Mouse (Mus musculus): ENCODE results near the gene Nfib. TPM values are rescaled to one million over a fixed set of nuclear protein-coding genes. Genes with fewer than 3 reads are reported as not detected.

Gene Nfib
- polyA plus RNA-seq, 1 experiment from 2014 or later: 26.7 TPM

- 75% methylated on average over 1 of the region's 1 CpGs for WGBS
- H3K9me3 ChIP-seq (ENCODE audit: low read length): no peaks in the 10 kb centered on the region
- no peak overlapping the region for H3K4me2 ChIP-seq (replicated peaks; ENCODE audit: low read depth, low read length)
- H3K27me3 ChIP-seq (ENCODE audit: insufficient read depth, low read length): no peaks in the 10 kb centered on the region
- no peaks in the 10 kb centered on the region for H3K36me3 ChIP-seq (ENCODE audit: insufficient read depth, low read length)
- H3K4me1 ChIP-seq (ENCODE audit: insufficient read depth, low read length): peaks cover 8% of the 10 kb centered on the region; the same call in 1 of the 2 replicates
- ATAC-seq (ENCODE audit: low FRiP score, low TSS enrichment): no peak
- H3K9ac ChIP-seq (replicated peaks; ENCODE audit: low read length): no peak overlapping the region
- H3K4me3 ChIP-seq (ENCODE audit: low read length): no peak overlapping the region
- H3K27ac ChIP-seq (ENCODE audit: low read length): no peak overlapping the region
Observed at GRCm38 (mm10) chr4:82381786-82382185, 323.8 kb downstream of the Nfib start.

- no peaks in the 10 kb centered on the region for H3K36me3 ChIP-seq (ENCODE audit: insufficient read depth, low read length)
- H3K4me2 ChIP-seq (replicated peaks; ENCODE audit: low read depth, low read length): no peak overlapping the region
- H3K9ac ChIP-seq (replicated peaks; ENCODE audit: low read length): no peak overlapping the region
- no peaks in the 10 kb centered on the region for H3K9me3 ChIP-seq (ENCODE audit: low read length)
- no peak for ATAC-seq (ENCODE audit: low FRiP score, low TSS enrichment)
- H3K27ac ChIP-seq (ENCODE audit: low read length): no peak overlapping the region
- H3K4me1 ChIP-seq (ENCODE audit: insufficient read depth, low read length): 0 out of 2 replicates have a peak, but pooled peaks cover 5% of the 10 kb centered on the region
- no peaks in the 10 kb centered on the region for H3K27me3 ChIP-seq (ENCODE audit: insufficient read depth, low read length)
- H3K4me3 ChIP-seq (ENCODE audit: low read length): no peak overlapping the region
Observed at GRCm38 (mm10) chr4:82380578-82380977, 325.0 kb downstream of the Nfib start.

GRCm38 (mm10) chr4:82378050-82378449 lies 327.5 kb downstream of the Nfib start:
- Histone ChIP-seq H3K9me3 (ENCODE audit: low read length) (no peaks in the 10 kb centered on the region), H3K4me2 (replicated peaks; ENCODE audit: low read depth, low read length) (no peak overlapping the region), H3K36me3 (ENCODE audit: insufficient read depth, low read length) (no peaks in the 10 kb centered on the region), H3K4me1 (ENCODE audit: insufficient read depth, low read length) (0 out of 2 replicates have a peak, but pooled peaks cover 6% of the 10 kb centered on the region), H3K4me3 (ENCODE audit: low read length) (no peak overlapping the region), H3K27me3 (ENCODE audit: insufficient read depth, low read length) (no peaks in the 10 kb centered on the region), H3K9ac (replicated peaks; ENCODE audit: low read length) (no peak overlapping the region), H3K27ac (ENCODE audit: low read length) (no peak overlapping the region)
- ATAC-seq (ENCODE audit: low FRiP score, low TSS enrichment): no peak
- 92% methylated on average over 3 of the region's 3 CpGs for WGBS

GRCm38 (mm10) chr4:82377621-82378020 lies 327.9 kb downstream of the Nfib start:
- Histone ChIP-seq H3K4me1 (ENCODE audit: insufficient read depth, low read length) (0 out of 2 replicates have a peak, but pooled peaks cover 6% of the 10 kb centered on the region), H3K27ac (ENCODE audit: low read length) (no peak overlapping the region), H3K4me3 (ENCODE audit: low read length) (no peak overlapping the region), H3K27me3 (ENCODE audit: insufficient read depth, low read length) (no peaks in the 10 kb centered on the region), H3K4me2 (replicated peaks; ENCODE audit: low read depth, low read length) (no peak overlapping the region), H3K9ac (replicated peaks; ENCODE audit: low read length) (no peak overlapping the region), H3K36me3 (ENCODE audit: insufficient read depth, low read length) (no peaks in the 10 kb centered on the region), H3K9me3 (ENCODE audit: low read length) (no peaks in the 10 kb centered on the region)
- WGBS: 88% methylated on average over 3 of the region's 3 CpGs
- no peak for ATAC-seq (ENCODE audit: low FRiP score, low TSS enrichment)

GRCm38 (mm10) chr4:82374560-82374959 lies 331.0 kb downstream of the Nfib start:
- no peaks in the 10 kb centered on the region for H3K27me3 ChIP-seq (ENCODE audit: insufficient read depth, low read length)
- no peaks in the 10 kb centered on the region for H3K36me3 ChIP-seq (ENCODE audit: insufficient read depth, low read length)
- ATAC-seq (ENCODE audit: low FRiP score, low TSS enrichment): no peak
- H3K9ac ChIP-seq (replicated peaks; ENCODE audit: low read length): no peak overlapping the region
- H3K27ac ChIP-seq (ENCODE audit: low read length): no peak overlapping the region
- H3K9me3 ChIP-seq (ENCODE audit: low read length): no peaks in the 10 kb centered on the region
- no peak overlapping the region for H3K4me3 ChIP-seq (ENCODE audit: low read length)
- 0 out of 2 replicates have a peak, but pooled peaks cover 6% of the 10 kb centered on the region for H3K4me1 ChIP-seq (ENCODE audit: insufficient read depth, low read length)
- no peak overlapping the region for H3K4me2 ChIP-seq (replicated peaks; ENCODE audit: low read depth, low read length)
- 62% methylated on average over 5 of the region's 5 CpGs for WGBS

GRCm38 (mm10) chr4:82372217-82372616 lies 333.3 kb downstream of the Nfib start:
- no peaks in the 10 kb centered on the region for H3K9me3 ChIP-seq (ENCODE audit: low read length)
- H3K4me1 ChIP-seq (ENCODE audit: insufficient read depth, low read length): 0 out of 2 replicates have a peak, but pooled peaks cover 6% of the 10 kb centered on the region
- 93% methylated on average over 4 of the region's 4 CpGs for WGBS
- no peak overlapping the region for H3K9ac ChIP-seq (replicated peaks; ENCODE audit: low read length)
- no peak for ATAC-seq (ENCODE audit: low FRiP score, low TSS enrichment)
- H3K4me2 ChIP-seq (replicated peaks; ENCODE audit: low read depth, low read length): no peak overlapping the region
- H3K36me3 ChIP-seq (ENCODE audit: insufficient read depth, low read length): no peaks in the 10 kb centered on the region
- H3K27ac ChIP-seq (ENCODE audit: low read length): no peak overlapping the region
- no peaks in the 10 kb centered on the region for H3K27me3 ChIP-seq (ENCODE audit: insufficient read depth, low read length)
- no peak overlapping the region for H3K4me3 ChIP-seq (ENCODE audit: low read length)

- no peak overlapping the region for H3K4me3 ChIP-seq (ENCODE audit: low read length)
- H3K27me3 ChIP-seq (ENCODE audit: insufficient read depth, low read length): no peaks in the 10 kb centered on the region
- no peak for ATAC-seq (ENCODE audit: low FRiP score, low TSS enrichment)
- H3K9ac ChIP-seq (replicated peaks; ENCODE audit: low read length): no peak overlapping the region
- H3K9me3 ChIP-seq (ENCODE audit: low read length): no peaks in the 10 kb centered on the region
- no peak overlapping the region for H3K4me2 ChIP-seq (replicated peaks; ENCODE audit: low read depth, low read length)
- H3K36me3 ChIP-seq (ENCODE audit: insufficient read depth, low read length): no peaks in the 10 kb centered on the region
- H3K27ac ChIP-seq (ENCODE audit: low read length): no peak overlapping the region
- H3K4me1 ChIP-seq (ENCODE audit: insufficient read depth, low read length): 0 out of 2 replicates have a peak, but pooled peaks cover 6% of the 10 kb centered on the region
- 84% methylated on average over 4 of the region's 4 CpGs for WGBS
Observed at GRCm38 (mm10) chr4:82371471-82371870, 334.1 kb downstream of the Nfib start.

- Histone ChIP-seq H3K36me3 (ENCODE audit: insufficient read depth, low read length) (no peaks in the 10 kb centered on the region), H3K9me3 (ENCODE audit: low read length) (no peaks in the 10 kb centered on the region), H3K9ac (replicated peaks; ENCODE audit: low read length) (no peak overlapping the region), H3K4me1 (ENCODE audit: insufficient read depth, low read length) (peaks cover 6% of the 10 kb centered on the region; the same call in 1 of the 2 replicates), H3K27me3 (ENCODE audit: insufficient read depth, low read length) (no peaks in the 10 kb centered on the region), H3K4me2 (replicated peaks; ENCODE audit: low read depth, low read length) (no peak overlapping the region), H3K4me3 (ENCODE audit: low read length) (no peak overlapping the region), H3K27ac (ENCODE audit: low read length) (no peak overlapping the region)
- no peak for ATAC-seq (ENCODE audit: low FRiP score, low TSS enrichment)
- WGBS: 90% methylated on average over 6 of the region's 6 CpGs
Observed at GRCm38 (mm10) chr4:82369011-82369776, 336.4 kb downstream of the Nfib start.

- Histone ChIP-seq H3K36me3 (ENCODE audit: insufficient read depth, low read length) (no peaks in the 10 kb centered on the region), H3K9ac (replicated peaks; ENCODE audit: low read length) (no peak overlapping the region), H3K4me1 (ENCODE audit: insufficient read depth, low read length) (peaks cover 11% of the 10 kb centered on the region; the same call in 1 of the 2 replicates), H3K9me3 (ENCODE audit: low read length) (no peaks in the 10 kb centered on the region), H3K27me3 (ENCODE audit: insufficient read depth, low read length) (no peaks in the 10 kb centered on the region), H3K27ac (ENCODE audit: low read length) (no peak overlapping the region), H3K4me2 (replicated peaks; ENCODE audit: low read depth, low read length) (no peak overlapping the region), H3K4me3 (ENCODE audit: low read length) (no peak overlapping the region)
- WGBS: 85% methylated on average over 9 of the region's 9 CpGs
- ATAC-seq (ENCODE audit: low FRiP score, low TSS enrichment): no peak
Observed at GRCm38 (mm10) chr4:82368091-82368775, 337.3 kb downstream of the Nfib start.

Measured in kidney, embryonic 16.5 days (tissue).